Mouse (Mus musculus) urinary bladder, adult 2 months (tissue): ENCODE measurements around the gene Muc3. TPM values are rescaled to one million over a fixed set of nuclear protein-coding genes. Genes with fewer than 3 reads are reported as not detected.
"Not testable (repeated sequence)": the region's sequence is repeated elsewhere in the genome, so short reads cannot be mapped to it uniquely, and the experiment has no call there.

Source experiments
- DNase-seq: peaks from one replicate; pipeline ENCODE4 v3.0.0; 2022; ENCODE audit warnings: low spot score
- polyA plus RNA-seq: library from polyadenylated mRNA; depleted of rRNA; stranded (reverse); fragments of >200 nt; gene quantifications from 2 replicates; pipeline ENCODE4 v1.2.3, GENCODE M21; 2012; rRNA removed

The Muc3 gene
- polyA plus RNA-seq: not detected in 2 replicates

GRCm38 (mm10) chr5:137149272-137149882 is at the start of gene Muc3:
Gene Muc3 (minus strand): TSS chr5:137149322.
- not testable (repeated sequence) for DNase-seq

GRCm38 (mm10) chr5:137194488-137195120 is 45.5 kb upstream of the Muc3 start:
- no peak for DNase-seq

- DNase-seq: no peak
Measured at GRCm38 (mm10) chr5:137193279-137193952, 44.3 kb upstream of the Muc3 start.

GRCm38 (mm10) chr5:137189326-137189725 is 40.2 kb upstream of the Muc3 start:
- no peak for DNase-seq

- no peak for DNase-seq
Measured at GRCm38 (mm10) chr5:137185362-137185761, 36.2 kb upstream of the Muc3 start.

- DNase-seq: no peak
Measured at GRCm38 (mm10) chr5:137179646-137180374, 30.7 kb upstream of the Muc3 start.

- no peak for DNase-seq
Measured at GRCm38 (mm10) chr5:137173967-137174366, 24.8 kb upstream of the Muc3 start.

GRCm38 (mm10) chr5:137172591-137172990 is 23.5 kb upstream of the Muc3 start:
- no peak for DNase-seq

- no peak for DNase-seq
Measured at GRCm38 (mm10) chr5:137171478-137171877, 22.4 kb upstream of the Muc3 start.

GRCm38 (mm10) chr5:137170836-137171380 is 21.8 kb upstream of the Muc3 start:
- no peak for DNase-seq

- DNase-seq: no peak
Measured at GRCm38 (mm10) chr5:137167539-137167938, 18.4 kb upstream of the Muc3 start.

GRCm38 (mm10) chr5:137166012-137166411 is 16.9 kb upstream of the Muc3 start:
- no peak for DNase-seq

- no peak for DNase-seq
Measured at GRCm38 (mm10) chr5:137161853-137162252, 12.7 kb upstream of the Muc3 start.

- no peak for DNase-seq
Measured at GRCm38 (mm10) chr5:137159461-137159860, 10.3 kb upstream of the Muc3 start.

- DNase-seq: no peak
Measured at GRCm38 (mm10) chr5:137153289-137153688, 4.2 kb upstream of the Muc3 start.

- DNase-seq: no peak
Measured at GRCm38 (mm10) chr5:137152623-137153022, 3.5 kb upstream of the Muc3 start.

GRCm38 (mm10) chr5:137140836-137141235 is 8.3 kb downstream of the Muc3 start:
- no peak for DNase-seq

GRCm38 (mm10) chr5:137138977-137139376 is 10.1 kb downstream of the Muc3 start:
- DNase-seq: no peak

- DNase-seq: no peak
Measured at GRCm38 (mm10) chr5:137134959-137135358, 14.2 kb downstream of the Muc3 start.

GRCm38 (mm10) chr5:137131490-137131889 is 17.6 kb downstream of the Muc3 start:
- DNase-seq: no peak

GRCm38 (mm10) chr5:137129281-137129680 is 19.8 kb downstream of the Muc3 start:
- no peak for DNase-seq

- no peak for DNase-seq
Measured at GRCm38 (mm10) chr5:137123516-137123915, 25.6 kb downstream of the Muc3 start.
